Mouse (Mus musculus) midbrain, embryonic 16.5 days (tissue): ENCODE results near the gene Zmynd8. TPM values are rescaled to one million over a fixed set of nuclear protein-coding genes. Genes with fewer than 3 reads are reported as not detected.

Source experiments
- ATAC-seq: fragments of 200-750 bp; cut with Nextera tagmentation; 2 replicates; pipeline ENCODE4 v1.8.0; 2017; ENCODE audit warnings: moderate TSS enrichment
- H3K27ac ChIP-seq: fragments of 300-500 bp; sonication (generic); 2 replicates; pipeline ENCODE4 v1.5.1; 2014; ENCODE audit warnings: mild to moderate bottlenecking, low read length, mixed read lengths
- H3K27me3 ChIP-seq: fragments of 300-500 bp; sonication (generic); 2 replicates; pipeline ENCODE4 v1.6.1; 2014; ENCODE audit warnings: low read depth, low read length, mixed read lengths; ENCODE audit not compliant: control insufficient read depth, insufficient read depth
- H3K36me3 ChIP-seq: fragments of 300-500 bp; sonication (generic); 2 replicates; pipeline ENCODE4 v1.6.1; 2014; ENCODE audit warnings: mild to moderate bottlenecking, low read length, moderate library complexity, mixed read lengths; ENCODE audit not compliant: control insufficient read depth, insufficient read depth
- H3K4me1 ChIP-seq: fragments of 300-500 bp; sonication (generic); 2 replicates; pipeline ENCODE4 v1.6.1; 2014; ENCODE audit warnings: mild to moderate bottlenecking, low read length, mixed read lengths; ENCODE audit not compliant: control insufficient read depth, insufficient read depth
- H3K4me2 ChIP-seq: fragments of 300-500 bp; sonication (generic); 2 replicates; pipeline ENCODE4 v1.6.1; 2014; ENCODE audit warnings: mild to moderate bottlenecking, low read length, mixed read lengths
- H3K4me3 ChIP-seq: fragments of 300-500 bp; sonication (generic); 2 replicates; pipeline ENCODE4 v1.5.1; 2014; ENCODE audit warnings: low read depth, mild to moderate bottlenecking, low read length, moderate library complexity, mixed read lengths
- H3K9ac ChIP-seq: fragments of 300-500 bp; sonication (generic); 2 replicates; pipeline ENCODE4 v1.6.1; 2014; ENCODE audit warnings: low read depth, low read length, mixed read lengths
- H3K9me3 ChIP-seq: fragments of 300-500 bp; sonication (generic); replicated peaks from 2 replicates; pipeline ENCODE4 v1.6.1; 2014; ENCODE audit warnings: mild to moderate bottlenecking, low read length, mixed read lengths; ENCODE audit not compliant: control insufficient read depth, poor library complexity, severe bottlenecking
- WGBS: fragments of 180-500 bp; shearing (Covaris S2); extraction: QIAGEN DNeasy Blood & Tissue Kit; methylation state at CpG from one replicate; pipeline ENCODE4 v1.1.7; 2014; 5-methylcytosine and 5-hydroxymethylcytosine counted together
- polyA plus RNA-seq: library from polyadenylated mRNA; unstranded; fragments of >200 nt; fragmentation: Nextera tagmentation; extraction: Ambion mirVana; gene quantifications from 2 replicates; pipeline ENCODE4 v1.2.1, GENCODE M21; 2015

Gene Zmynd8
- polyA plus RNA-seq, 1 experiment from 2014 or later: 78.7 TPM

DNA sequence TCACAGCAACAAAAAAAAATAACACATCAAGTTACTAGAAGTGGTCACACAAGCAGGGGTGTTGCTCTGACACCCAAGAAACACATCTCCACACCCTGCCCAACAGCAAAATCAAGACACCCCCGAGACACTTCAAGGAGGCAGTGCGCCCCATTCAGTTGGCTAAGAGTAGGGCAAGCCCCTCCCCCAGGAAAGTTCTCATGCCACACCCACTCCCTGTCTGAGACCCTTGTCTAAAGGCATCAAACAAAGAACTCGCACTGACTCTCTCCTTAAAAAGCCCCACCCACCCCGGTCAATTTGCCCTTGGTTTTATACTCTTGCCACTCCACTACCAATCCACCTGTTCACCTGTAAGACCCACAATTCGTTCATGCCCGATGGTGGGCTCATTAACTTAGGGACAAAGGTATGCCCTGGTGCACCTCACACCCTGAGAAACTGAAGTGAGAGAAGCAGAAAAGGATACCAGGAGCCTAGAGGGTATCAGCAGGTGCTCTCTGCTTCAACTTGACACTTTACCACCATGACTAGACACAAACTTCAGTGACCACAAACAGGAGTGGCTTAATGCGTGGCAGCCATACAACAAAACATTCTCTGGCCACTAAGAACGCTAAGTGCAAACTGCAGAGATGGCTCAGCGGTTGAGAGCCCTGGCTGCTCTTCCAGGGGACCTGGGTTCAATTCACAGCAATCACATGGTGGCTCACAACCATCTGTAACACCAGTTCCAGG, 45.8 kb downstream of the Zmynd8 start:
- ATAC-seq: no peak
- H3K9me3 ChIP-seq: no peaks in the 10 kb centered on the region
- no peaks in the 10 kb centered on the region for H3K27me3 ChIP-seq
- H3K9ac ChIP-seq: no peak overlapping the region
- WGBS: 84% methylated on average over 9 of the region's 9 CpGs
- H3K4me1 ChIP-seq: peaks cover 58% of the 10 kb centered on the region
- H3K4me3 ChIP-seq: no peak overlapping the region
- no peaks in the 10 kb centered on the region for H3K36me3 ChIP-seq
- no peak overlapping the region for H3K4me2 ChIP-seq
- H3K27ac ChIP-seq: no peak overlapping the region; the same call in 1 of the 2 replicates

DNA sequence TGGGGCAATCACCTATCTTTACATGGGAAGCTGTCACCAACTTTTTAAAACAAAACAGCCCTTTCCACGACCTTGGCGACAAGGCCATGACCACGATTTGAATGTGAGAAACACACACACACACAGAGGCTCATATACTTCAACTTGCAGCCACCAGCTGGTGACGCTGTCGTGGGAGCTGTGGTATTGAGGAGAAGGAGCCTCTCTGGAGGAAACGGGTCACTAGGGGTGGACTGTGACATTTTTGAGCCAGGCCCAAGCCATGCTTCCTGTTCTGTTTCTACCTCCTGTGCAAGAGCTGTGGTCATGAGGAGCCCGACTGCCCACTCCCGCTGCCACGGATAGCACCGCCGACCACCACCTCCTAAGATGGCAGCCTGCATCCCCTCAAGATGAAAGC, 46.4 kb downstream of the Zmynd8 start:
- Histone ChIP-seq H3K27me3 (no peaks in the 10 kb centered on the region), H3K4me1 (peaks cover 52% of the 10 kb centered on the region), H3K9me3 (no peaks in the 10 kb centered on the region), H3K27ac (no peak overlapping the region), H3K4me3 (no peak overlapping the region), H3K9ac (no peak overlapping the region), H3K36me3 (no peaks in the 10 kb centered on the region), H3K4me2 (no peak overlapping the region)
- 88% methylated on average over 11 of the region's 11 CpGs for WGBS
- ATAC-seq: no peak

DNA sequence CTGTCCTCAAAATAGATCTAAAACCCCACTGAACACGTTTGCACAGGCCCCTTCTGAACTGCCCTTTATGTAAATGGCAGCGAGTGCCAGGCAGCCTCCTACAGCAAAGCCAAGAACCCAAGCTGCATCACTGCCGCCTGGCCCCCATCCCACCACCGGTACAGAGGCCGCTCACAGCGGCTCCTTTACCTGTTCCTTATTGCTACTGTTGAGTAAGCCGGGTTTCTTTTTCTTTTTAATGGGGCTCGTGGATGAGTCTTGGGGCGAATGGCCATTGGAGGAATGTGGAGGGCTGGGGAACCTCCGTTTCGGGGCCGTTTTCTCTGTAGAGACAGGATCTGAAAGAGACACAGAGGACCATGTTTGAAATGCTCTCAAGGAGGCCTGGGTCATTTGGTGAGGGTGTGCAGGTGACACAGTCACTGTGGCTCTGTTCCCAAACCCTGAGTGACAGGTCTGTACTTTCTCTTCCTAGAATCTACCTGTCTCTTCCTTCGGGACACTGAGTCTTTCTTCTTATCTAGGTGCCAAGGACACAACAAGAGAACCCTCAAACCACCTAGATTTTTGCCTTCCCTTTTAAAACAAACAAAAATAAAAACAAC, 46.9 kb downstream of the Zmynd8 start:
- Histone ChIP-seq H3K36me3 (no peaks in the 10 kb centered on the region), H3K4me1 (peaks cover 46% of the 10 kb centered on the region), H3K9me3 (no peaks in the 10 kb centered on the region), H3K4me2 (no peak overlapping the region), H3K27me3 (no peaks in the 10 kb centered on the region), H3K27ac (peak overlapping the region; percentile 33; the same call in 1 of the 2 replicates), H3K4me3 (no peak overlapping the region), H3K9ac (no peak overlapping the region)
- ATAC-seq: no peak
- WGBS: 85% methylated on average over 13 of the region's 13 CpGs

DNA sequence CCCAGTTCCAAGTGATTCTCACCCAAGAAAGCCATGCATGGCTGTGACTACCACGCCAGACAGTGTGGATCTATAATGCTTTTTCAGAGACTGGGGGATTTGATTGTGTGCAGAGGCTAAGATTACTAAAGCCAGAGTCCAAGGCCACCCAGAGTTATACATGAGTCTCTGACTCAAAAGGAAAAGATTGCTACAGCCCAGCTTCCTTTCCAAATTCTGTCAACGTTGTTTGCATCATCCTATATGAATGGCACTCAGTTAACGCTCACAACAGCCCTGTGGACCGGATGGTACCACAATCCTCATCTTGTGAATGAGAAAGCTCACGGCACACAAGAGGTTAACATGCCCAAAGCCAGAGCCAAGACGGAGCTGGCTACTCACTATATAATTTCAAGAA, 48.0 kb downstream of the Zmynd8 start:
- no peaks in the 10 kb centered on the region for H3K36me3 ChIP-seq
- ATAC-seq: no peak
- no peaks in the 10 kb centered on the region for H3K9me3 ChIP-seq
- no peak overlapping the region for H3K9ac ChIP-seq
- no peak overlapping the region for H3K4me2 ChIP-seq
- 79% methylated on average over 6 of the region's 6 CpGs for WGBS
- H3K4me1 ChIP-seq: peaks cover 37% of the 10 kb centered on the region
- H3K4me3 ChIP-seq: no peak overlapping the region
- no peaks in the 10 kb centered on the region for H3K27me3 ChIP-seq
- H3K27ac ChIP-seq: peak overlapping the region; percentile 33; the same call in 1 of the 2 replicates

DNA sequence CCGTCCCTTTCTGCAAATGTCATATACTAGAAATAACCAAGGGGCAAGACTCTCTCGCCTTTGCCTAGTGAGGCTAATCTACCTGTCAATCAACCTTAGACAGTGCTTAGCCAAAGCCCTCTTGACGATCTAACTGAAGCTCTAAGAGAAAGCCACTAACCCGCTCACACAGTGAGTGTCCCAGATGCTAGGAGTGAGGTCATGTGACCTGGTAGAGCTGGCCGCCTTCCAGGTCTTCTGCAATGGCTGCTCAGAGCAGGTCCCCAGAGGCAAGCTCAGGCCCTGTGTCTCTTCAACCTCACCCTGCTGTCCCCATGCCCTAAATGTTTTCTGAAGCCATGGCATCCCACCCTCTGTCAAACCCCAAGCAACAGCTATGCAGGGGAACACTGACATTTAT, 49.7 kb downstream of the Zmynd8 start:
- H3K27ac ChIP-seq: peak overlapping the region; percentile 62
- H3K4me3 ChIP-seq: no peak overlapping the region
- H3K4me1 ChIP-seq: peaks cover 23% of the 10 kb centered on the region
- no peak overlapping the region for H3K9ac ChIP-seq
- no peak overlapping the region for H3K4me2 ChIP-seq
- H3K36me3 ChIP-seq: peaks cover 5% of the 10 kb centered on the region
- no peaks in the 10 kb centered on the region for H3K9me3 ChIP-seq
- H3K27me3 ChIP-seq: no peaks in the 10 kb centered on the region
- 18% methylated on average over 5 of the region's 5 CpGs for WGBS
- ATAC-seq: peak; percentile 49; the same call in 1 of the 2 replicates

DNA sequence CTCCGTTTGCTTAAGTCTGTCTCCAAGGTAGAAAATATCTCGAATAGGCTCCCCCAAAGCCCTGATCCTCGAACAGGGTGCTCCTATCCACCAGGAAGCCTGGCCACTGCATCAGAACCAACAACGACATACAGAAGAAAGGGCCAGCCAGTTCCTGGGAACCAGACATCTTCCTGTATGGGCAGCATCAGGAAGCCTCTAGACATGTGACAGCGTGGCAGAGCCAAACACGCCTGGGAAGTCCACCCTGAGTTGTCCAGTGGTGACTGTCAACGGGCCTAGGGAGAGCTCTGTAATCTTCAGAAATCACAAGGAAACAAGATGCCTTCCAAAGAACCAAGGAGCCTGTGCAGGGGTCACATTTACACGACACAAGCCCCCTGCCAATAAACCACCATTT, 52.0 kb downstream of the Zmynd8 start:
- Histone ChIP-seq H3K9me3 (no peaks in the 10 kb centered on the region), H3K27me3 (no peaks in the 10 kb centered on the region), H3K4me2 (no peak overlapping the region), H3K9ac (no peak overlapping the region), H3K27ac (no peak overlapping the region), H3K36me3 (peaks cover 19% of the 10 kb centered on the region), H3K4me3 (no peak overlapping the region), H3K4me1 (peaks cover 20% of the 10 kb centered on the region)
- 89% methylated on average over 8 of the region's 8 CpGs for whole genome bisulfite sequencing
- ATAC-seq: no peak

DNA sequence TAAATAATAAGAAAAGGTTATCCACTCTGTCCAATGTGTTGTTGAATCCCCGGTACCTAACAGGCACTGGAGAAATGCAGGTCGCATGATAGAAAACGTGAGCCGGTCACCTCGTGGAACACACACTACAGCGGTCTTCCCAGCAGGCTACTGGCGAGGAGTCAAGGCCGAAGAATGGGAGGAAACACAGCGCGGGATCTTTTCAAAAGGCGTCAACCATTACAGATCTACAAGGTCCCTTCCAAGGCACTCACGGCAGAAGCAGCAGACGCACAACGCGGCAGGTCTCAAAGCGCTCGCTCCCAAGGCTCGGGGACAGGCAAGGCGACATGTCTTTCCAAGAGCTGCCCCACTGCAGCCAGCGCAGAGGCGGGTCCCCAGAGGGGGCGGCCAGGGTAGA, 53.3 kb downstream of the Zmynd8 start:
- H3K4me1 ChIP-seq: peaks cover 11% of the 10 kb centered on the region
- H3K27ac ChIP-seq: no peak overlapping the region
- no peaks in the 10 kb centered on the region for H3K9me3 ChIP-seq
- no peak overlapping the region for H3K4me3 ChIP-seq
- no peak for ATAC-seq
- H3K27me3 ChIP-seq: no peaks in the 10 kb centered on the region
- no peak overlapping the region for H3K9ac ChIP-seq
- no peak overlapping the region for H3K4me2 ChIP-seq
- H3K36me3 ChIP-seq: peaks cover 19% of the 10 kb centered on the region
- WGBS: 76% methylated on average over 22 of the region's 22 CpGs

DNA sequence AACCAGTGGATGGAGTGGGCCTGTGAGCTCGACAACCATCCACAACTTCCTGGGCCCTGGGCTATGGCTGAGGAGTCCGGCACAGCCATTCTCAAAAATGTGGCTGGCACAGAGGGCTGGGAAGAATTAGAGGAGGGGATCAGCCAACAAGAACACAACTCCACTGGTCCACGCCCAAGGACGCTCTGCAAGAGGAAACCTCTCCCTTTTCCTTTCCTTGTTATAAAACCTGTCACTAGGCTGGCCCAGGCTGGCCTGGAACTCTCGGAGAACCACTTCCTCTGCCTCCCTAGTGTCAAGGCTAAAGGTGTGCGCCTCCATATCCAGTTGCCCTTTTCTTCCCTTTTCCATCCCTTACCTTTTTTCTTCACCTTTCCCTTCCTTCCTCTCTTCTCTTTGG, 55.5 kb downstream of the Zmynd8 start:
- Histone ChIP-seq H3K4me1 (peaks cover 13% of the 10 kb centered on the region), H3K9ac (no peak overlapping the region), H3K4me2 (no peak overlapping the region), H3K4me3 (no peak overlapping the region), H3K36me3 (peaks cover 19% of the 10 kb centered on the region), H3K9me3 (no peaks in the 10 kb centered on the region), H3K27me3 (no peaks in the 10 kb centered on the region), H3K27ac (no peak overlapping the region)
- WGBS: 100% methylated on average over 6 of the region's 6 CpGs
- no peak for ATAC-seq

DNA sequence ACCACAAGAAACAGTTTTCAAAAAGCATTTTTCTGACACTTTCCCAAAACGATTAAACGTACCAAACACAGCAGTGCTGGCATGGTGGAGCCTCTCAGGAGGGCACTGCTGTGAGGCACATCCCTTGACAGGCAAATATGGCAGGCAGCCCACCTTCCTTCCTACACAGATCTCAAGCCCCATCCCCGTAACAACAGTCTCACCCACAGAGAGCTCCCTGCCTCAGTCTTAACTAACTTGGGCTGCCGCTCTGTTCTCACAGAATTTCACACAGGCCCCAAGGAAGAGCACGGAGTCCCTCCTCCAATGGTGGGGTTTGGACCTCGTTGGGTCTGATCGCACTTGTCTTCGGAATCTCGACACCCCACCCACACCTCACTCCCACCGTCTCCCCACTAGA, 56.6 kb downstream of the Zmynd8 start:
- Histone ChIP-seq H3K4me2 (no peak overlapping the region), H3K27me3 (no peaks in the 10 kb centered on the region), H3K27ac (no peak overlapping the region), H3K36me3 (peaks cover 19% of the 10 kb centered on the region), H3K4me1 (peaks cover 18% of the 10 kb centered on the region), H3K9me3 (no peaks in the 10 kb centered on the region), H3K9ac (no peak overlapping the region), H3K4me3 (no peak overlapping the region)
- ATAC-seq: no peak
- 96% methylated on average over 10 of the region's 10 CpGs for WGBS
